Mouse (Mus musculus) kidney, postnatal 36 days (tissue): ENCODE measurements around the gene Shroom3.

Source experiments
- DNase-seq, 2 experiments: peaks; one replicate each; pipeline ENCODE4 v3.0.0; 2021 to 2022; ENCODE audit warnings: mixed read lengths in 2 of 2

Shroom3 gene

GRCm38 (mm10) chr5:92683351-92683807 is at the start of gene Shroom3:
Shroom3 (plus strand) TSS chr5:92683435.
- peak; percentile 26 to 57 for DNase-seq

GRCm38 (mm10) chr5:92633526-92633925 is 49.7 kb upstream of the Shroom3 start:
- DNase-seq = peak in 1 of 2 experiments; percentile 35

- DNase-seq = no peak
Measured at GRCm38 (mm10) chr5:92634916-92635315, 48.3 kb upstream of the Shroom3 start.

- no peak for DNase-seq
Measured at GRCm38 (mm10) chr5:92635891-92636290, 47.3 kb upstream of the Shroom3 start.

GRCm38 (mm10) chr5:92640861-92641260 is 42.4 kb upstream of the Shroom3 start:
- DNase-seq = peak; percentile 4 to 26

GRCm38 (mm10) chr5:92656256-92656655 is 27.0 kb upstream of the Shroom3 start:
- peak; percentile 72 to 88 for DNase-seq

- no peak for DNase-seq
Measured at GRCm38 (mm10) chr5:92664321-92664720, 18.9 kb upstream of the Shroom3 start.

GRCm38 (mm10) chr5:92666860-92667259 is 16.4 kb upstream of the Shroom3 start:
- DNase-seq = no peak

GRCm38 (mm10) chr5:92674859-92675573 is 8.2 kb upstream of the Shroom3 start, which contains the start of gene Ccdc158:
Ccdc158 (minus strand) TSS chr5:92675271.
- DNase-seq = peak; percentile 83 to 87

- no peak for DNase-seq
Measured at GRCm38 (mm10) chr5:92675574-92675920, 7.7 kb upstream of the Shroom3 start.

GRCm38 (mm10) chr5:92679441-92679840 is 3.8 kb upstream of the Shroom3 start:
- DNase-seq = peak; percentile 61 to 62

- DNase-seq = no peak
Measured at GRCm38 (mm10) chr5:92681861-92682260, 1.4 kb upstream of the Shroom3 start.

GRCm38 (mm10) chr5:92682621-92683348 is 450 bp upstream of the Shroom3 start:
- peak; percentile 20 to 54 for DNase-seq

- DNase-seq = peak; percentile 25 to 38
Measured at GRCm38 (mm10) chr5:92683871-92684475, 738 bp downstream of the Shroom3 start.

GRCm38 (mm10) chr5:92684715-92685460 is 1.7 kb downstream of the Shroom3 start:
- no peak for DNase-seq

- DNase-seq = no peak
Measured at GRCm38 (mm10) chr5:92688124-92688523, 4.9 kb downstream of the Shroom3 start.

GRCm38 (mm10) chr5:92688569-92688968 is 5.3 kb downstream of the Shroom3 start:
- DNase-seq = no peak

- DNase-seq = peak in 1 of 2 experiments; percentile 36
Measured at GRCm38 (mm10) chr5:92692206-92693007, 9.2 kb downstream of the Shroom3 start.

- no peak for DNase-seq
Measured at GRCm38 (mm10) chr5:92693744-92694143, 10.5 kb downstream of the Shroom3 start.

GRCm38 (mm10) chr5:92694316-92694995 is 11.2 kb downstream of the Shroom3 start:
- no peak for DNase-seq

GRCm38 (mm10) chr5:92698131-92698836 is 15.0 kb downstream of the Shroom3 start:
- DNase-seq = no peak
